Mouse (Mus musculus) left cerebral cortex, adult 11 months (tissue): Measurements from ENCODE around the gene Fxyd3.

Experiments
- DNase-seq: peaks from one replicate; pipeline ENCODE4 v3.0.0; 2022; ENCODE audit warnings: low spot score

Gene Fxyd3

GRCm38 (mm10) chr7:31049135-31049845 is 27.2 kb downstream of the Fxyd3 start:
- DNase-seq = no peak

- DNase-seq = no peak
Measured at GRCm38 (mm10) chr7:31042431-31042910, 34.0 kb downstream of the Fxyd3 start, which contains the start of gene Fxyd5. Fxyd5 (minus strand) TSS chr7:31042481.

GRCm38 (mm10) chr7:31041662-31042315 is 34.7 kb downstream of the Fxyd3 start:
- no peak for DNase-seq

GRCm38 (mm10) chr7:31041023-31041407 is 35.5 kb downstream of the Fxyd3 start:
- no peak for DNase-seq

- no peak for DNase-seq
Measured at GRCm38 (mm10) chr7:31040281-31041022, 36.1 kb downstream of the Fxyd3 start.

GRCm38 (mm10) chr7:31039011-31039410 is 37.5 kb downstream of the Fxyd3 start:
- no peak for DNase-seq

GRCm38 (mm10) chr7:31037675-31038074 is 38.8 kb downstream of the Fxyd3 start:
- no peak for DNase-seq

GRCm38 (mm10) chr7:31036917-31037316 is 39.6 kb downstream of the Fxyd3 start:
- DNase-seq = no peak

GRCm38 (mm10) chr7:31035291-31035690 is 41.2 kb downstream of the Fxyd3 start:
- no peak for DNase-seq

GRCm38 (mm10) chr7:31034789-31035188 is 41.7 kb downstream of the Fxyd3 start:
- DNase-seq = no peak

- no peak for DNase-seq
Measured at GRCm38 (mm10) chr7:31033409-31034165, 42.9 kb downstream of the Fxyd3 start.

GRCm38 (mm10) chr7:31031731-31032130 is 44.8 kb downstream of the Fxyd3 start:
- DNase-seq = no peak

GRCm38 (mm10) chr7:31030717-31031116 is 45.8 kb downstream of the Fxyd3 start:
- no peak for DNase-seq

GRCm38 (mm10) chr7:31028609-31029008 is 47.9 kb downstream of the Fxyd3 start:
- DNase-seq = no peak
